Mouse (Mus musculus) embryonic fibroblast, embryonic 13.5 days (primary cell): ENCODE results near the gene Wfdc12. TPM values are rescaled to one million over a fixed set of nuclear protein-coding genes. Genes with fewer than 3 reads are reported as not detected.

Experiments used
- H3K27ac ChIP-seq: 2 replicates; pipeline ENCODE4 v1.5.1; 2012; ENCODE audit warnings: low read length, control low read depth, inconsistent platforms; ENCODE audit not compliant: insufficient read depth
- H3K4me1 ChIP-seq: 2 replicates; pipeline ENCODE4 v1.6.1; 2011; ENCODE audit warnings: low read length; ENCODE audit not compliant: control insufficient read depth, insufficient read depth
- H3K4me3 ChIP-seq: 2 replicates; pipeline ENCODE4 v1.5.1; 2011; ENCODE audit warnings: mild to moderate bottlenecking, control low read depth, low read length; ENCODE audit not compliant: insufficient read depth
- CTCF ChIP-seq: IDR thresholded peaks from 2 replicates; pipeline ENCODE4 v1.5.1; 2011; ENCODE audit warnings: mild to moderate bottlenecking, control low read depth, low read length, moderate library complexity, borderline replicate concordance; ENCODE audit not compliant: insufficient read depth
- POLR2A ChIP-seq: IDR thresholded peaks from 2 replicates; pipeline ENCODE4 v1.6.1; 2011; ENCODE audit warnings: low read depth, mild to moderate bottlenecking, control low read depth, low read length, moderate library complexity
- polyA plus RNA-seq: library from polyadenylated mRNA; stranded (reverse); fragments of >200 nt; gene quantifications from 2 replicates; pipeline ENCODE4 v1.2.4, GENCODE M21; 2011; ENCODE audit warnings: low read depth; ENCODE audit not compliant: missing spikeins, insufficient read length

Wfdc12 gene
- polyA plus RNA-seq, 1 experiment = not detected

GRCm38 (mm10) chr2:164164941-164165340, 25.5 kb downstream of the Wfdc12 start:
- TF ChIP-seq CTCF (no peak), POLR2A (no peak)
- Histone ChIP-seq H3K27ac (no peak overlapping the region), H3K4me1 (no peaks in the 10 kb centered on the region), H3K4me3 (no peak overlapping the region)

GRCm38 (mm10) chr2:164161515-164162055, 28.8 kb downstream of the Wfdc12 start:
- Histone ChIP-seq H3K27ac (no peak overlapping the region), H3K4me3 (no peak overlapping the region), H3K4me1 (no peaks in the 10 kb centered on the region)
- no peak for TF ChIP-seq POLR2A
- no peak for TF ChIP-seq CTCF

GRCm38 (mm10) chr2:164158838-164159237, 31.6 kb downstream of the Wfdc12 start:
- no peak overlapping the region; the same call in 1 of the 2 replicates for H3K27ac ChIP-seq
- no peak overlapping the region for H3K4me3 ChIP-seq
- no peak for TF ChIP-seq POLR2A
- no peak for TF ChIP-seq CTCF
- H3K4me1 ChIP-seq = no peaks in the 10 kb centered on the region

GRCm38 (mm10) chr2:164156158-164156557, 34.2 kb downstream of the Wfdc12 start:
- no peaks in the 10 kb centered on the region for H3K4me1 ChIP-seq
- H3K27ac ChIP-seq = no peak overlapping the region
- no peak overlapping the region for H3K4me3 ChIP-seq
- no peak for TF ChIP-seq POLR2A
- TF ChIP-seq CTCF = no peak

DNA sequence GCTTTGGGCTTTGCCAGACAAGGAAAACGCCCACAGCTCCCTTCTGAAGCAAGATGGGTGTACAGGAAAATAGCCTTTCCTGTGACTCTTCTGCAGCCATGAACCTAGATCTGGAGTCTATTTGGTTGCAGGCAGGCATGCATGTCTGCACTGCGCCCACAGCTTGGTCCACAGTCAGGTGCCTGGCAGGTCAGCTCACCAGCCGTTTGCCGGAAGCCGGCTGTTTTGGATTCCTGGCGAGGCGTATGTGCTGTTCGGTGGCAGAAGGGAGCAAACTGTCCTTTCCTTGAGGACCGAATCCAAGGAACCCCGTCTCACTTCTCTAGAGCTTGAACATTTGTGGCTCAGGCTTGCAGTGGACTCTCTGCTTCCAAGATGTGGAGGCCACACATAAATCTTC, 36.4 kb downstream of the Wfdc12 start:
- TF ChIP-seq POLR2A = no peak
- Histone ChIP-seq H3K4me3 (no peak overlapping the region), H3K27ac (no peak overlapping the region), H3K4me1 (peaks cover 5% of the 10 kb centered on the region)

DNA sequence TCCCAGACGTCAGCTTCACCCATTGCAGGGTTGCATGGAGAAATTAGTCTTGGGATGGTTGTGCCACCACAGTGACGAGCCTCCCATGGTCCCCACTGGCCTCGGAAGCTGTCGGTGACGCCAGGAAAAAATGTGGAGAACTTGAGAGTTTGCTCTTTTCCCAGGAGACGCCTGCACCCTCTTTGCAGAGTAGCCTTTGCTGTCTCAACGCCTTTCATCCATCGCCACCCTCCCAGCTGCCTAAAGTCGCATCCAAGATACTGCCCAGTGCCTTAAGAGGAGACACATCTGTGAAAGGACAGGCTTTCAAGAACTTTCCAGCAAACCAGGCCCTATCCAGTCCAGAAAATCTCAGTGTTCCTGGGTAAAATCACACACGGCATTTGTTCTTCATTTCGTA, 38.1 kb downstream of the Wfdc12 start:
- H3K4me3 ChIP-seq = no peak overlapping the region
- H3K4me1 ChIP-seq = peaks cover 5% of the 10 kb centered on the region
- TF ChIP-seq CTCF (no peak), POLR2A (no peak)
- H3K27ac ChIP-seq = no peak overlapping the region

DNA sequence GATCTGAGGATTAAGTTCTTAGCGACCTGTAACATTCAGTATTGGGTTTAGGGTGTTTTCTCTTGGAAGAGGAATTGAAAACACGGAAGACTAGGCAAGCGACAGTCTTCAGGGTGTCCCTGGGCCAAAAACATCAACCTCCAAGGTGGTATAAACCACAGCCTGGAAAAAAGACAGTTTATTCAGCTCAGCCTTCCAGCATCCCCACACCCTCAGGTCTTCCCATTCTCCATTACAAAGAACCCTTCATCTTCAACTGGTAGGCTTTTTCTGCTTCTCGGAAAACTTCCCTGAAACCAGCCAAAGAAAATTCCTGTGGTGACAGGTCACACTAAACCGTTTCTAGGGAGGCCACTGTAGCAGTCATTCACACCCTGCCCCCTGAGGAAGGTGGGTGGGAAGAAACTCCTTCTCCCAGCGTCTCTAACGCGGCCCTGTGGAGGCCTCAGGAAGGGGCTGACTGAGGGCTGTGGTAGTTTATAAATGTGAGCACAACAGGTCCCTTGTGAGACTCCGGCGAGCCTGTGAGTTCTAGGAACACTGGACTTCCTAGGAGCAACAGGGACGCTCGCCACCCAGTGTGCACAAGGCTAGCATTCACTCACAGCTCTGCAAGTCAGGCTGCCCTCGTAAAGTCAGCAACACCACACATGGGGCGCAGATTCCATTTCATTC, 40.2 kb downstream of the Wfdc12 start:
- TF ChIP-seq POLR2A (no peak), CTCF (no peak)
- H3K4me3 ChIP-seq = no peak overlapping the region
- peak overlapping the region; percentile 74 for H3K27ac ChIP-seq
- peaks cover 5% of the 10 kb centered on the region for H3K4me1 ChIP-seq

DNA sequence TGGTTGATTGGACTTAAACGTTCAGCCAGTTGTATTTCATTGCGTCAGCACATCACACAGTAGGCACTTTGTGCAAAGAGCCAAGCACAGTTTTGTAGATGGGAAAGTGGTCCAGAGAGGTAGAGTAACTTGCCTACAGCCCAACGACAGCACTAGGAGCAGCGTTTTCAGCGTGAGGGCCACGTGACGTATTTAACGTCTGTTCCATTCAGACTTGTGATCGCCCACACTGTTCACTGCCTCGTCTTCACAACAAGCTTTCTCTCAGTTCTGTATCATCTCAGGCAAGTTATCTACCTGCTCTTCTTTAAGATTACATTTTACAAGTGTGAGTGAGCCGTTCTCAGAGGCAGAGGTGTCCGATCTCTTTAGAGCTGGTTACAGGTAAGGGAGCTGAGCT, 43.9 kb downstream of the Wfdc12 start:
- no peak overlapping the region for H3K4me3 ChIP-seq
- peaks cover 5% of the 10 kb centered on the region for H3K4me1 ChIP-seq
- no peak overlapping the region for H3K27ac ChIP-seq
- TF ChIP-seq CTCF = no peak
- TF ChIP-seq POLR2A = no peak

GRCm38 (mm10) chr2:164144541-164144940, 45.9 kb downstream of the Wfdc12 start:
- Histone ChIP-seq H3K4me3 (no peak overlapping the region), H3K27ac (no peak overlapping the region), H3K4me1 (peaks cover 6% of the 10 kb centered on the region; the same call in 1 of the 2 replicates)
- TF ChIP-seq CTCF (no peak), POLR2A (no peak)

DNA sequence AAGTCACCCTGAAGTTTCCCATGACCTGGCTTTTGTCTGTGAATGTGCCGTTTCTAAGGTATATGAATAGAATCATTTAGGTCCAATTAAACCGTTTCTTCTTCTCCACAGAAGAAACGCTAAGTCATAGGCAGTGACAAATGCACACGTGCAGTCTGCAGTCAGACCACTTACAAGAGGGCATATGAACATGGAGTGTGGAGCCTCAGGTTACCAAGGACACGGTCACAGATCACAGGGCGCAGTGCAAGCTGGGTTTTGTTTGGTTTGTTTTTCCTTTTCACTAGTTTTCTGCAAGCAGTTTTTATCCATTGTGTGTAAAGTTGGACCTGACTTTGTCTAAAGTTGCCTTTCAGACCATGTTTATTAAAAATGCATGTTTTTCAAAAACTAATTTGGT, 46.4 kb downstream of the Wfdc12 start:
- Histone ChIP-seq H3K27ac (no peak overlapping the region), H3K4me3 (no peak overlapping the region), H3K4me1 (peaks cover 6% of the 10 kb centered on the region; the same call in 1 of the 2 replicates)
- no peak for TF ChIP-seq POLR2A
